Mouse (Mus musculus) CH12.LX (cell line): ENCODE data around the gene Lonp2. TPM values are rescaled to one million over a fixed set of nuclear protein-coding genes. Genes with fewer than 3 reads are reported as not detected.

Source experiments
- DNase-seq: peaks from one replicate; pipeline ENCODE4 v3.0.0-alpha.2; 2013; ENCODE audit errors: extremely low read depth
- H3K27ac ChIP-seq: 2 replicates; pipeline ENCODE4 v1.5.1; 2012; ENCODE audit warnings: low read depth, mild to moderate bottlenecking, control low read depth, moderate library complexity; ENCODE audit not compliant: insufficient read depth
- H3K27me3 ChIP-seq: replicated peaks from 2 replicates; pipeline ENCODE3; 2012; ENCODE audit warnings: inconsistent platforms
- H3K36me3 ChIP-seq, 2 experiments: replicated peaks in 1 of 2; 2 replicates each; pipeline versions ENCODE3 to v1.6.1; 2012; ENCODE audit warnings: inconsistent platforms in 1 of 2, low read length in 1 of 2, mild to moderate bottlenecking in 1 of 2, mixed read lengths in 1 of 2, moderate library complexity in 1 of 2; ENCODE audit not compliant: control insufficient read depth in 1 of 2, insufficient read depth in 1 of 2
- H3K4me1 ChIP-seq, 2 experiments: 2 replicates each; pipeline ENCODE4 v1.6.1; 2012; ENCODE audit warnings: inconsistent platforms in 1 of 2, moderate library complexity in 1 of 2; ENCODE audit not compliant: insufficient read depth in 2 of 2, control insufficient read depth in 1 of 2
- H3K4me2 ChIP-seq: 2 replicates; pipeline ENCODE4 v1.6.1; 2012; ENCODE audit warnings: low read depth, mild to moderate bottlenecking, control low read depth; ENCODE audit not compliant: poor library complexity, insufficient read depth, severe bottlenecking
- H3K4me3 ChIP-seq, 3 experiments: fragments of 150-350 bp in 1 of 3; sonication (generic) in 1 of 3; replicated peaks in 1 of 3; 2 replicates each; pipeline versions ENCODE3 to v1.5.1; 2011 to 2012; ENCODE audit warnings: low read depth in 2 of 3, low read length in 2 of 3, mild to moderate bottlenecking in 2 of 3, moderate library complexity in 2 of 3, control low read depth in 1 of 3, improper control_type of control experiment in 1 of 3, inconsistent platforms in 1 of 3, mixed read lengths in 1 of 3; ENCODE audit not compliant: poor library complexity in 1 of 3
- H3K79me2 ChIP-seq: replicated peaks from 2 replicates; pipeline ENCODE4 v1.6.1; 2012; ENCODE audit warnings: mild to moderate bottlenecking, moderate library complexity; ENCODE audit not compliant: control insufficient read depth, poor library complexity, insufficient read depth, severe bottlenecking; ENCODE audit errors: extremely low read depth
- H3K9ac ChIP-seq: 2 replicates; pipeline ENCODE4 v1.6.1; 2012; ENCODE audit warnings: low read depth, mild to moderate bottlenecking, control low read depth, moderate library complexity; ENCODE audit not compliant: insufficient read depth
- H3K9me3 ChIP-seq: replicated peaks from 2 replicates; pipeline ENCODE3; 2012; ENCODE audit warnings: low read length, inconsistent platforms, mixed read lengths
- BHLHE40 ChIP-seq: IDR thresholded peaks from 2 replicates; pipeline ENCODE4 v1.6.1; 2011; ENCODE audit warnings: mild to moderate bottlenecking, low read depth, low read length, improper control_type of control experiment
- CHD1 ChIP-seq: IDR thresholded peaks from 2 replicates; pipeline ENCODE4 v1.6.1; 2012; ENCODE audit warnings: low read depth, low read length, improper control_type of control experiment, inconsistent platforms
- CHD2 ChIP-seq: IDR thresholded peaks from 2 replicates; pipeline ENCODE4 v1.6.1; 2011; ENCODE audit warnings: low read length, improper control_type of control experiment
- CTCF ChIP-seq, 2 experiments: IDR thresholded peaks in 1 of 2; conservative IDR thresholded peaks in 1 of 2; 2 replicates each; pipeline ENCODE4 v1.5.1; 2011 to 2012; ENCODE audit warnings: low read depth in 2 of 2, low read length in 2 of 2, improper control_type of control experiment in 1 of 2, inconsistent platforms in 1 of 2, mild to moderate bottlenecking in 1 of 2, moderate library complexity in 1 of 2
- EP300 ChIP-seq: IDR thresholded peaks from 2 replicates; pipeline ENCODE4 v1.6.1; 2011; ENCODE audit warnings: low read length, improper control_type of control experiment
- HCFC1 ChIP-seq: IDR thresholded peaks from 2 replicates; pipeline ENCODE4 v1.6.1; 2012; ENCODE audit warnings: low read depth, mild to moderate bottlenecking, inconsistent platforms, low read length, improper control_type of control experiment
- IRF4 ChIP-seq: IDR thresholded peaks from 2 replicates; pipeline ENCODE4 v1.6.1; 2014; ENCODE audit warnings: low read depth, mild to moderate bottlenecking, inconsistent platforms, low read length, improper control_type of control experiment
- JUND ChIP-seq: conservative IDR thresholded peaks from 2 replicates; pipeline ENCODE4 v1.6.1; 2011; ENCODE audit warnings: low read depth, low read length, improper control_type of control experiment
- MAFK ChIP-seq: IDR thresholded peaks from 2 replicates; pipeline ENCODE4 v1.6.1; 2011; ENCODE audit warnings: low read length, improper control_type of control experiment; ENCODE audit not compliant: insufficient replicate concordance
- MAZ ChIP-seq: IDR thresholded peaks from 2 replicates; pipeline ENCODE4 v1.6.1; 2012; ENCODE audit warnings: low read depth, mild to moderate bottlenecking, inconsistent platforms, low read length, improper control_type of control experiment, moderate library complexity
- MEF2A ChIP-seq: IDR thresholded peaks from 2 replicates; pipeline ENCODE4 v1.6.1; 2014; ENCODE audit warnings: low read depth, mild to moderate bottlenecking, inconsistent platforms, low read length, improper control_type of control experiment, borderline replicate concordance
- MXI1 ChIP-seq: IDR thresholded peaks from 2 replicates; pipeline ENCODE4 v1.6.1; 2011; ENCODE audit warnings: mild to moderate bottlenecking, low read depth, low read length, improper control_type of control experiment
- MYC ChIP-seq: IDR thresholded peaks from 2 replicates; pipeline ENCODE4 v1.6.1; 2011; ENCODE audit warnings: low read depth, mild to moderate bottlenecking, improper control_type of control experiment, low read length
- POLR2A ChIP-seq: IDR thresholded peaks from 2 replicates; pipeline ENCODE4 v1.6.1; 2011; ENCODE audit warnings: low read depth, mild to moderate bottlenecking, improper control_type of control experiment, low read length
- POLR2AphosphoS2 ChIP-seq: IDR thresholded peaks from 2 replicates; pipeline ENCODE4 v1.6.1; 2011; ENCODE audit warnings: low read depth, low read length, improper control_type of control experiment
- RAD21 ChIP-seq: IDR thresholded peaks from 2 replicates; pipeline ENCODE4 v1.6.1; 2011; ENCODE audit warnings: low read depth, mild to moderate bottlenecking, low read length, improper control_type of control experiment, moderate library complexity
- RCOR1 ChIP-seq: conservative IDR thresholded peaks from 2 replicates; pipeline ENCODE4 v1.6.1; 2012; ENCODE audit warnings: low read depth, mild to moderate bottlenecking, inconsistent platforms, low read length, improper control_type of control experiment
- SIN3A ChIP-seq: IDR thresholded peaks from 2 replicates; pipeline ENCODE4 v1.6.1; 2012; ENCODE audit warnings: low read length, improper control_type of control experiment, inconsistent platforms
- SMC3 ChIP-seq: IDR thresholded peaks from 2 replicates; pipeline ENCODE4 v1.6.1; 2011; ENCODE audit warnings: low read depth, low read length, improper control_type of control experiment
- TBP ChIP-seq: conservative IDR thresholded peaks from 2 replicates; pipeline ENCODE4 v1.6.1; 2011; ENCODE audit warnings: low read depth, low read length, improper control_type of control experiment
- UBTF ChIP-seq: IDR thresholded peaks from 2 replicates; pipeline ENCODE4 v1.6.1; 2012; ENCODE audit warnings: low read depth, mild to moderate bottlenecking, inconsistent platforms, low read length, improper control_type of control experiment, moderate library complexity
- USF1 ChIP-seq: IDR thresholded peaks from 2 replicates; pipeline ENCODE4 v1.6.1; 2014; ENCODE audit warnings: low read depth, mild to moderate bottlenecking, inconsistent platforms, low read length, improper control_type of control experiment
- ZKSCAN1 ChIP-seq: IDR thresholded peaks from 2 replicates; pipeline ENCODE4 v1.6.1; 2012; ENCODE audit warnings: low read depth, inconsistent platforms, low read length, improper control_type of control experiment, borderline replicate concordance
- ZMIZ1 ChIP-seq: IDR thresholded peaks from 2 replicates; pipeline ENCODE4 v1.6.1; 2012; ENCODE audit warnings: low read depth, mild to moderate bottlenecking, inconsistent platforms, low read length, improper control_type of control experiment
- ZNF384 ChIP-seq: IDR thresholded peaks from 2 replicates; pipeline ENCODE4 v1.6.1; 2012; ENCODE audit warnings: low read depth, low read length, improper control_type of control experiment, inconsistent platforms
- dilution Hi-C: fragments of 300-500 bp; cut with MboI; formaldehyde crosslinking; loops from 2 replicates; pipeline ENCODE4 v1.14.3; 2020; ENCODE audit warnings: low sequenced_read_pairs; ENCODE audit not compliant: extremely low pct_unique_long_range_greater_than_20kb, extremely low pct_ligation_motif_present
- in situ Hi-C: fragments of 300-500 bp; cut with MboI; formaldehyde crosslinking; loops from 3 replicates; pipeline ENCODE4 v1.14.3; 2019; ENCODE audit warnings: low sequenced_read_pairs, low pct_ligation_motif_present, low pct_unique_long_range_greater_than_20kb, mixed read lengths
- polyA plus RNA-seq: library from polyadenylated mRNA; unstranded; fragments of >175 nt; gene quantifications from 2 replicates; pipeline ENCODE4 v1.2.1, GENCODE M21; 2012; ENCODE audit warnings: low read depth; ENCODE audit not compliant: insufficient read length
- total RNA-seq, 2 experiments: library from RNA; depleted of rRNA; stranded (reverse); fragments of 300-350 nt in 1 of 2; fragments of >200 nt in 1 of 2; gene quantifications; 2 replicates each; pipeline ENCODE4 v1.2.3; 2012 to 2014

Gene Lonp2
- total and polyA plus RNA-seq, 3 experiments, result 25.6 to 27.8 (median 26.4) TPM

- no peaks in the 10 kb centered on the region for H3K4me1 ChIP-seq
- no peak overlapping the region for H3K9ac ChIP-seq
- no peak for DNase-seq
- dilution Hi-C loops, result no loop called here
- in situ Hi-C loops, result loop anchor here (10.0 kb wide), 1 partner anchor 250 kb away; no protein-coding TSS in a partner anchor
- H3K27me3 ChIP-seq, result no peaks in the 10 kb centered on the region
- no peak overlapping the region for H3K4me3 ChIP-seq
- H3K36me3 ChIP-seq, result peaks cover 24 to 45% of the 10 kb centered on the region in 2 experiments
- H3K27ac ChIP-seq, result no peak overlapping the region
- H3K79me2 ChIP-seq, result no peaks in the 10 kb centered on the region
- H3K9me3 ChIP-seq, result no peaks in the 10 kb centered on the region
- no peak for TF ChIP-seq JUND
- peak in 1 of 2 experiments; percentile 25; a peak in 1 of 4 replicates for TF ChIP-seq CTCF (conservative IDR thresholded peaks at IDR 0.05 in 1 of 2, IDR thresholded peaks at IDR 0.05 in 1 of 2; ENCODE audit: low read depth in 2 of 2, low read length in 2 of 2)
- no peak for TF ChIP-seq CHD2
- TF ChIP-seq RAD21, result peak; percentile 5
- H3K4me2 ChIP-seq, result no peak overlapping the region
Observed at GRCm38 (mm10) chr8:86654578-86654977, 30.7 kb downstream of the Lonp2 start.

GRCm38 (mm10) chr8:86668750-86669149 lies 44.9 kb downstream of the Lonp2 start:
- no peak for DNase-seq
- no peak for TF ChIP-seq HCFC1
- no peak for TF ChIP-seq USF1
- no peak for TF ChIP-seq RCOR1
- TF ChIP-seq EP300, result no peak
- peaks cover 13 to 60% of the 10 kb centered on the region in 2 experiments for H3K36me3 ChIP-seq

GRCm38 (mm10) chr8:86669259-86669658 lies 45.4 kb downstream of the Lonp2 start:
- Histone ChIP-seq H3K4me3 (no peak overlapping the region), H3K27ac (no peak overlapping the region), H3K79me2 (no peaks in the 10 kb centered on the region), H3K9ac (no peak overlapping the region), H3K4me2 (no peak overlapping the region), H3K9me3 (no peaks in the 10 kb centered on the region), H3K36me3 (peaks cover 14 to 65% of the 10 kb centered on the region in 2 experiments), H3K27me3 (no peaks in the 10 kb centered on the region), H3K4me1 (no peaks in the 10 kb centered on the region)
- TF ChIP-seq ZMIZ1 (no peak), UBTF (no peak), BHLHE40 (no peak), CHD1 (no peak), SMC3 (no peak), HCFC1 (no peak), ZNF384 (no peak), IRF4 (no peak), POLR2A (no peak), SIN3A (no peak), TBP (no peak), MEF2A (no peak), ZKSCAN1 (no peak), MYC (no peak), MAZ (no peak), MAFK (no peak), POLR2AphosphoS2 (no peak), MXI1 (no peak), JUND (no peak), CHD2 (no peak)
- DNase-seq, result no peak
- in situ Hi-C loops (no loop called here), dilution Hi-C loops (no loop called here)

More at GRCm38 (mm10) chr8:86668750-86669149, 44.9 kb downstream of the Lonp2 start:
- Histone ChIP-seq H3K27ac (no peak overlapping the region), H3K4me1 (no peaks in the 10 kb centered on the region), H3K4me3 (no peak overlapping the region), H3K27me3 (no peaks in the 10 kb centered on the region), H3K4me2 (no peak overlapping the region), H3K9ac (no peak overlapping the region), H3K9me3 (no peaks in the 10 kb centered on the region), H3K79me2 (no peaks in the 10 kb centered on the region)
- in situ Hi-C loops, result no loop called here
- dilution Hi-C loops, result no loop called here
